Mouse (Mus musculus) small intestine, adult 2 months (tissue): Measurements from ENCODE around the gene Cysrt1.

ENCODE experiments used
- CTCF ChIP-seq: fragments of 200-500 bp; IDR thresholded peaks from 2 replicates; pipeline ENCODE4 v1.5.1; 2012; ENCODE audit warnings: low read depth, mild to moderate bottlenecking, control low read depth, inconsistent platforms, low read length, moderate library complexity, mixed read lengths; ENCODE audit not compliant: insufficient replicate concordance, insufficient read length; ENCODE audit errors: extremely low read depth
- POLR2A ChIP-seq: fragments of 200-500 bp; IDR thresholded peaks from 2 replicates; pipeline ENCODE4 v1.6.1; 2012; ENCODE audit warnings: low read depth, mild to moderate bottlenecking, control low read depth, inconsistent platforms, low read length, moderate library complexity

DNA sequence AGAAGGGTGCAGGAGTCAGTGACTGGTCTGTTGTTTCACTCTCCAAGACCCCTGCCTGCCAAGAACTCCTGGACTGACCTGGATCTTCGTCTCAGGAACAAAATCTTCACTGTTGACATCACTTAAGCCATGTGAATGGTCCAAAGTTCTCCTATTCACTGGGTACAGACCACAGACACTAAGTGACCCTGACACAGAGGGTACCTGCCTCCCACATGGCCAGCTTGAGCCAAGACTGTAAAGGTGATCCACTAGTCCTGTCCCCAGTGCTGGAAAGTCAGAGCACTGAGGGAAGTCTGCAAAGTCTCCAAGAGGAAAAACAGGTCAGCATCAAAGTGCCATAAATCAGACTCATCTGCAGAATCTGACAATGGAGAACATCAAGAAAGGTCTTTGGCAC lies 34.7 kb downstream of the Cysrt1 start:
- no peak for TF ChIP-seq POLR2A
- no peak for TF ChIP-seq CTCF
